ENCODE assay signal across 16 mouse cellular contexts in genomic region chr5:69108718-69109117, GRCm38 (mm10).
DNase-seq lines count a peak whose midpoint lies in the region.
"Had no signal": no experiment of that assay in that cellular context is flagged by ENCODE, and none has a peak within 500 bp of the region (broad histone marks: within the 10 kb centered on the region; RNA-seq: fewer than 3 reads in every experiment).

No protein-coding gene starts in this region.

- peak; percentile 14 for DNase-seq in right cerebral cortex, adult 18-20 months
- DNase-seq in right cerebral cortex, postnatal 14 days: no peak
- peak; percentile 35 for DNase-seq in brain, adult 2 months (ENCODE audit: low read depth, low spot score)
- peak; percentile 23 for DNase-seq in telencephalon, adult 2 months (ENCODE audit: low read depth, low spot score)
- no peak for DNase-seq in kidney, adult 8-10 months
- no peak for DNase-seq in gastrocnemius, postnatal 4 days (ENCODE audit: low spot score in 2 of 2)
- DNase-seq: adrenal gland, adult 2 months; adrenal gland, postnatal 10 days; adrenal gland, postnatal 25 days; cerebellum, adult 11 months; cerebellum, adult 18-20 months; cerebellum, adult 8-10 months; cerebellum, adult 9-11 months; cerebellum, postnatal 14 days; cerebellum, postnatal 36 days; embryo, embryonic 11 days had no signal

Comparison
In these comparisons a context has a peak if more than half of its experiments do, and no peak if none do; other contexts are left out.
1. DNase-seq: peak in right cerebral cortex, adult 18-20 months (single experiment), brain, adult 2 months (single experiment) and telencephalon, adult 2 months (single experiment); none in right cerebral cortex, postnatal 14 days (single experiment), kidney, adult 8-10 months (0 of 2) and gastrocnemius, postnatal 4 days (0 of 2).